Mouse (Mus musculus): ENCODE results near the gene 4930556J24Rik. TPM values are rescaled to one million over a fixed set of nuclear protein-coding genes. Genes with fewer than 3 reads are reported as not detected.
"Not testable (repeated sequence)": the region's sequence is repeated elsewhere in the genome, so short reads cannot be mapped to it uniquely, and the experiment has no call there.

Gene 4930556J24Rik
- not detected for total RNA-seq (2021)

- DNase-seq = no peak
These were observed at the start of gene 4930556J24Rik for GRCm38 (mm10) chr11:3976678-3977077. Gene 4930556J24Rik, minus strand, starts transcription at chr11:3976778.

GRCm38 (mm10) chr11:4023321-4023720 lies 46.7 kb upstream of the 4930556J24Rik start:
- DNase-seq = no peak

GRCm38 (mm10) chr11:4022111-4022510 lies 45.5 kb upstream of the 4930556J24Rik start:
- not testable (repeated sequence) for DNase-seq

GRCm38 (mm10) chr11:4015796-4016195 lies 39.2 kb upstream of the 4930556J24Rik start:
- DNase-seq = not testable (repeated sequence)

GRCm38 (mm10) chr11:4012616-4013015 lies 36.0 kb upstream of the 4930556J24Rik start:
- DNase-seq = no peak

GRCm38 (mm10) chr11:4006462-4006861 lies 29.9 kb upstream of the 4930556J24Rik start:
- no peak for DNase-seq

- no peak for DNase-seq
These were observed 28.7 kb upstream of the 4930556J24Rik start for GRCm38 (mm10) chr11:4005220-4005805.

- DNase-seq = peak; percentile 83
These were observed 25.0 kb upstream of the 4930556J24Rik start for GRCm38 (mm10) chr11:4001603-4002002.

GRCm38 (mm10) chr11:3999547-3999946 lies 23.0 kb upstream of the 4930556J24Rik start:
- DNase-seq = no peak

- DNase-seq = peak; percentile 15
These were observed 21.6 kb upstream of the 4930556J24Rik start for GRCm38 (mm10) chr11:3997978-3998720.

- no peak for DNase-seq
These were observed 20.3 kb upstream of the 4930556J24Rik start for GRCm38 (mm10) chr11:3996840-3997239.

GRCm38 (mm10) chr11:3995511-3995910 lies 18.9 kb upstream of the 4930556J24Rik start:
- no peak for DNase-seq

- no peak for DNase-seq
These were observed 17.3 kb upstream of the 4930556J24Rik start for GRCm38 (mm10) chr11:3993914-3994313.

GRCm38 (mm10) chr11:3993132-3993531 lies 16.6 kb upstream of the 4930556J24Rik start:
- DNase-seq = no peak

- DNase-seq = no peak
These were observed 13.2 kb upstream of the 4930556J24Rik start for GRCm38 (mm10) chr11:3989748-3990147.

GRCm38 (mm10) chr11:3983863-3984745 lies 7.5 kb upstream of the 4930556J24Rik start:
- DNase-seq = no peak

- no peak for DNase-seq
These were observed 6.8 kb upstream of the 4930556J24Rik start, which contains the start of gene Gal3st1 for GRCm38 (mm10) chr11:3983291-3983862. Gene Gal3st1, plus strand, starts transcription at chr11:3983636.

GRCm38 (mm10) chr11:3982275-3983209 lies 6.0 kb upstream of the 4930556J24Rik start:
- DNase-seq = no peak

- no peak for DNase-seq
These were observed 5.0 kb upstream of the 4930556J24Rik start for GRCm38 (mm10) chr11:3981536-3981935.

GRCm38 (mm10) chr11:3978421-3978820 lies 1.8 kb upstream of the 4930556J24Rik start:
- no peak for DNase-seq

GRCm38 (mm10) chr11:3974311-3974710 lies 2.3 kb downstream of the 4930556J24Rik start:
- DNase-seq = no peak
